Mouse (Mus musculus) CH12.LX (cell line): ENCODE results near the gene Zscan22. TPM values are rescaled to one million over a fixed set of nuclear protein-coding genes. Genes with fewer than 3 reads are reported as not detected.
A peak's percentile ranks its signal among the peaks of the same experiment; 100 is the strongest.
"Not testable (repeated sequence)": the region's sequence is repeated elsewhere in the genome, so short reads cannot be mapped to it uniquely, and the experiment has no call there.

Experiments
- DNase-seq: peaks from one replicate; pipeline ENCODE4 v3.0.0-alpha.2; 2013; ENCODE audit errors: extremely low read depth
- H3K27ac ChIP-seq: 2 replicates; pipeline ENCODE4 v1.5.1; 2012; ENCODE audit warnings: low read depth, mild to moderate bottlenecking, control low read depth, moderate library complexity; ENCODE audit not compliant: insufficient read depth
- H3K27me3 ChIP-seq: replicated peaks from 2 replicates; pipeline ENCODE3; 2012; ENCODE audit warnings: inconsistent platforms
- H3K36me3 ChIP-seq, 2 experiments: replicated peaks in 1 of 2; 2 replicates each; pipeline versions ENCODE3 to v1.6.1; 2012; ENCODE audit warnings: inconsistent platforms in 1 of 2, low read length in 1 of 2, mild to moderate bottlenecking in 1 of 2, mixed read lengths in 1 of 2, moderate library complexity in 1 of 2; ENCODE audit not compliant: control insufficient read depth in 1 of 2, insufficient read depth in 1 of 2
- H3K4me1 ChIP-seq, 2 experiments: 2 replicates each; pipeline ENCODE4 v1.6.1; 2012; ENCODE audit warnings: inconsistent platforms in 1 of 2, moderate library complexity in 1 of 2; ENCODE audit not compliant: insufficient read depth in 2 of 2, control insufficient read depth in 1 of 2
- H3K4me2 ChIP-seq: 2 replicates; pipeline ENCODE4 v1.6.1; 2012; ENCODE audit warnings: low read depth, mild to moderate bottlenecking, control low read depth; ENCODE audit not compliant: poor library complexity, insufficient read depth, severe bottlenecking
- H3K4me3 ChIP-seq, 3 experiments: fragments of 150-350 bp in 1 of 3; sonication (generic) in 1 of 3; replicated peaks in 1 of 3; 2 replicates each; pipeline versions ENCODE3 to v1.5.1; 2011 to 2012; ENCODE audit warnings: low read depth in 2 of 3, low read length in 2 of 3, mild to moderate bottlenecking in 2 of 3, moderate library complexity in 2 of 3, control low read depth in 1 of 3, improper control_type of control experiment in 1 of 3, inconsistent platforms in 1 of 3, mixed read lengths in 1 of 3; ENCODE audit not compliant: poor library complexity in 1 of 3
- H3K79me2 ChIP-seq: replicated peaks from 2 replicates; pipeline ENCODE4 v1.6.1; 2012; ENCODE audit warnings: mild to moderate bottlenecking, moderate library complexity; ENCODE audit not compliant: control insufficient read depth, poor library complexity, insufficient read depth, severe bottlenecking; ENCODE audit errors: extremely low read depth
- H3K9ac ChIP-seq: 2 replicates; pipeline ENCODE4 v1.6.1; 2012; ENCODE audit warnings: low read depth, mild to moderate bottlenecking, control low read depth, moderate library complexity; ENCODE audit not compliant: insufficient read depth
- H3K9me3 ChIP-seq: replicated peaks from 2 replicates; pipeline ENCODE3; 2012; ENCODE audit warnings: low read length, inconsistent platforms, mixed read lengths
- CHD2 ChIP-seq: IDR thresholded peaks from 2 replicates; pipeline ENCODE4 v1.6.1; 2011; ENCODE audit warnings: low read length, improper control_type of control experiment
- CTCF ChIP-seq, 2 experiments: IDR thresholded peaks in 1 of 2; conservative IDR thresholded peaks in 1 of 2; 2 replicates each; pipeline ENCODE4 v1.5.1; 2011 to 2012; ENCODE audit warnings: low read depth in 2 of 2, low read length in 2 of 2, improper control_type of control experiment in 1 of 2, inconsistent platforms in 1 of 2, mild to moderate bottlenecking in 1 of 2, moderate library complexity in 1 of 2
- E2F4 ChIP-seq: IDR thresholded peaks from 2 replicates; pipeline ENCODE4 v1.6.1; 2011; ENCODE audit warnings: low read depth, low read length, improper control_type of control experiment; ENCODE audit not compliant: insufficient replicate concordance
- ELF1 ChIP-seq: IDR thresholded peaks from 2 replicates; pipeline ENCODE4 v1.6.1; 2014; ENCODE audit warnings: low read depth, mild to moderate bottlenecking, inconsistent platforms, low read length, improper control_type of control experiment
- EP300 ChIP-seq: IDR thresholded peaks from 2 replicates; pipeline ENCODE4 v1.6.1; 2011; ENCODE audit warnings: low read length, improper control_type of control experiment
- ETS1 ChIP-seq: conservative IDR thresholded peaks from 2 replicates; pipeline ENCODE4 v1.6.1; 2012; ENCODE audit warnings: low read depth, mild to moderate bottlenecking, inconsistent platforms, low read length, improper control_type of control experiment, moderate library complexity
- GABPA ChIP-seq: IDR thresholded peaks from 2 replicates; pipeline ENCODE4 v1.6.1; 2012; ENCODE audit warnings: low read depth, low read length, improper control_type of control experiment, inconsistent platforms; ENCODE audit not compliant: insufficient replicate concordance
- IRF4 ChIP-seq: IDR thresholded peaks from 2 replicates; pipeline ENCODE4 v1.6.1; 2014; ENCODE audit warnings: low read depth, mild to moderate bottlenecking, inconsistent platforms, low read length, improper control_type of control experiment
- JUND ChIP-seq: conservative IDR thresholded peaks from 2 replicates; pipeline ENCODE4 v1.6.1; 2011; ENCODE audit warnings: low read depth, low read length, improper control_type of control experiment
- MAFK ChIP-seq: IDR thresholded peaks from 2 replicates; pipeline ENCODE4 v1.6.1; 2011; ENCODE audit warnings: low read length, improper control_type of control experiment; ENCODE audit not compliant: insufficient replicate concordance
- MAX ChIP-seq: IDR thresholded peaks from 2 replicates; pipeline ENCODE4 v1.6.1; 2011; ENCODE audit warnings: low read length, improper control_type of control experiment
- MAZ ChIP-seq: IDR thresholded peaks from 2 replicates; pipeline ENCODE4 v1.6.1; 2012; ENCODE audit warnings: low read depth, mild to moderate bottlenecking, inconsistent platforms, low read length, improper control_type of control experiment, moderate library complexity
- MEF2A ChIP-seq: IDR thresholded peaks from 2 replicates; pipeline ENCODE4 v1.6.1; 2014; ENCODE audit warnings: low read depth, mild to moderate bottlenecking, inconsistent platforms, low read length, improper control_type of control experiment, borderline replicate concordance
- MYC ChIP-seq: IDR thresholded peaks from 2 replicates; pipeline ENCODE4 v1.6.1; 2011; ENCODE audit warnings: low read depth, mild to moderate bottlenecking, improper control_type of control experiment, low read length
- NRF1 ChIP-seq: IDR thresholded peaks from 2 replicates; pipeline ENCODE4 v1.6.1; 2014; ENCODE audit warnings: low read depth, mild to moderate bottlenecking, inconsistent platforms, low read length, improper control_type of control experiment, moderate library complexity
- PAX5 ChIP-seq: IDR thresholded peaks from 2 replicates; pipeline ENCODE4 v1.6.1; 2012; ENCODE audit warnings: low read length, inconsistent platforms, mixed read lengths
- RAD21 ChIP-seq: IDR thresholded peaks from 2 replicates; pipeline ENCODE4 v1.6.1; 2011; ENCODE audit warnings: low read depth, mild to moderate bottlenecking, low read length, improper control_type of control experiment, moderate library complexity
- RCOR1 ChIP-seq: conservative IDR thresholded peaks from 2 replicates; pipeline ENCODE4 v1.6.1; 2012; ENCODE audit warnings: low read depth, mild to moderate bottlenecking, inconsistent platforms, low read length, improper control_type of control experiment
- SIN3A ChIP-seq: IDR thresholded peaks from 2 replicates; pipeline ENCODE4 v1.6.1; 2012; ENCODE audit warnings: low read length, improper control_type of control experiment, inconsistent platforms
- SMC3 ChIP-seq: IDR thresholded peaks from 2 replicates; pipeline ENCODE4 v1.6.1; 2011; ENCODE audit warnings: low read depth, low read length, improper control_type of control experiment
- TBP ChIP-seq: conservative IDR thresholded peaks from 2 replicates; pipeline ENCODE4 v1.6.1; 2011; ENCODE audit warnings: low read depth, low read length, improper control_type of control experiment
- USF1 ChIP-seq: IDR thresholded peaks from 2 replicates; pipeline ENCODE4 v1.6.1; 2014; ENCODE audit warnings: low read depth, mild to moderate bottlenecking, inconsistent platforms, low read length, improper control_type of control experiment
- ZNF384 ChIP-seq: IDR thresholded peaks from 2 replicates; pipeline ENCODE4 v1.6.1; 2012; ENCODE audit warnings: low read depth, low read length, improper control_type of control experiment, inconsistent platforms
- dilution Hi-C: fragments of 300-500 bp; cut with MboI; formaldehyde crosslinking; loops from 2 replicates; pipeline ENCODE4 v1.14.3; 2020; ENCODE audit warnings: low sequenced_read_pairs; ENCODE audit not compliant: extremely low pct_unique_long_range_greater_than_20kb, extremely low pct_ligation_motif_present
- in situ Hi-C: fragments of 300-500 bp; cut with MboI; formaldehyde crosslinking; loops from 3 replicates; pipeline ENCODE4 v1.14.3; 2019; ENCODE audit warnings: low sequenced_read_pairs, low pct_ligation_motif_present, low pct_unique_long_range_greater_than_20kb, mixed read lengths
- polyA plus RNA-seq: library from polyadenylated mRNA; unstranded; fragments of >175 nt; gene quantifications from 2 replicates; pipeline ENCODE4 v1.2.1, GENCODE M21; 2012; ENCODE audit warnings: low read depth; ENCODE audit not compliant: insufficient read length
- total RNA-seq, 2 experiments: library from RNA; depleted of rRNA; stranded (reverse); fragments of 300-350 nt in 1 of 2; fragments of >200 nt in 1 of 2; gene quantifications; 2 replicates each; pipeline ENCODE4 v1.2.3; 2012 to 2014

The Zscan22 gene
- total and polyA plus RNA-seq, 3 experiments, result 3.2 to 8.9 (median 3.3) TPM

DNA sequence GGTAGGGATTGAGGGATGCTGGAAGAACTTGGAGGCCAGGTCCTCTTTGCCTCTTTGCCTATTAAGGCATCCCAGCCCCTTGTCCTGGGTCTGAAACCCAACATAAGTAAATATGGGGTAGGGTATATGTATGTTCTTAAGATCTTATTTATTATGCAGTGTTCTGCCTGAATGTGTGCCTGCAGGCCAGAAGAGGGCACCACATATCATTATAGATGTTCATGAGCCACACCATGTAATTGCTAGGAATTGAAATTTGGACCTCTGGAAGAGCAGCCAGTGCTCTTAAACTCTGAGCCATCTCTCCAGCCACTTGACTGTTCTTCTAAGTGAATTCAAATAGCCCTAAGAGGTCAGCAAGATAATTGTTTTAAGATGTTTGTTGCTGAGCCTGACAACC, 15.9 kb downstream of the Zscan22 start:
- H3K9ac ChIP-seq, result no peak overlapping the region
- no peak for DNase-seq
- H3K27ac ChIP-seq, result no peak overlapping the region
- dilution Hi-C loops (no loop called here), in situ Hi-C loops (no loop called here)
- TF ChIP-seq IRF4 (no peak), USF1 (no peak), GABPA (no peak), PAX5 (no peak), CHD2 (no peak), EP300 (no peak), MAZ (no peak), ZNF384 (no peak), RCOR1 (no peak), SMC3 (peak; percentile 70), JUND (no peak), ELF1 (no peak), MEF2A (no peak), MYC (no peak), ETS1 (no peak), MAX (no peak), MAFK (no peak), E2F4 (no peak), TBP (no peak), SIN3A (no peak), NRF1 (no peak), CTCF (conservative IDR thresholded peaks at IDR 0.05 in 1 of 2, IDR thresholded peaks at IDR 0.05 in 1 of 2; ENCODE audit: low read depth in 2 of 2, low read length in 2 of 2) (peak; percentile 17 to 69), RAD21 (peak; percentile 47)
- H3K4me2 ChIP-seq, result no peak overlapping the region
- no peaks in the 10 kb centered on the region for H3K4me1 ChIP-seq
- no peaks in the 10 kb centered on the region for H3K79me2 ChIP-seq
- no peak overlapping the region for H3K4me3 ChIP-seq
- no peaks in the 10 kb centered on the region for H3K27me3 ChIP-seq
- H3K9me3 ChIP-seq, result no peaks in the 10 kb centered on the region
- H3K36me3 ChIP-seq, result peaks cover 1 to 20% of the 10 kb centered on the region in 2 experiments

DNA sequence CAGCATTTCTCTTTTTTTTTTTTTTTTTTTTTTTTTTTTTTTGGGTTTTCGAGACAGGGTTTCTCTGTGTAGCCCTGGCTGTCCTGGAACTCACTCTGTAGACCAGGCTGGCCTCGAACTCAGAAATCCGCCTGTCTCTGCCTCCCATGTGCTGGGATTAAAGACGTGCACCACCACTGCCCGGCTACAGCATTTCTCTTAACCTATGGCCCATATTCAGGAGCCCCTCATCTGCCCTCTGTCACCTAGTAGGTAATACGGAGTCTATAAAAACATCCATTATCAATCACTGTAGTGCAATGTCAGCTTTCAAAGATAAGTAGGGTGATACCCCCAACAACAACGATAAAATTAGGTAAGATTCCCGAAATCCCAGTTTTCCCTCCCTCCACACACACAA, 22.9 kb downstream of the Zscan22 start:
- H3K9me3 ChIP-seq, dilution Hi-C loops, H3K27me3 ChIP-seq, H3K27ac ChIP-seq, DNase-seq, H3K9ac ChIP-seq: not testable (repeated sequence)
- in situ Hi-C loops, result loop anchor here (10.0 kb wide), 2 partner anchors 64 to 124 kb away; no protein-coding TSS in a partner anchor
- H3K4me3 ChIP-seq, result peak overlapping the region in 1 of 3 experiments; percentile 13
- H3K79me2 ChIP-seq, result peaks cover 23% of the 10 kb centered on the region
- H3K36me3 ChIP-seq, result peaks cover 23 to 30% of the 10 kb centered on the region in 2 experiments
- peak overlapping the region; percentile 33; the same call in 1 of the 2 replicates for H3K4me2 ChIP-seq
- peaks cover 5 to 27% of the 10 kb centered on the region in 2 experiments for H3K4me1 ChIP-seq
